In the genomic region with DNA sequence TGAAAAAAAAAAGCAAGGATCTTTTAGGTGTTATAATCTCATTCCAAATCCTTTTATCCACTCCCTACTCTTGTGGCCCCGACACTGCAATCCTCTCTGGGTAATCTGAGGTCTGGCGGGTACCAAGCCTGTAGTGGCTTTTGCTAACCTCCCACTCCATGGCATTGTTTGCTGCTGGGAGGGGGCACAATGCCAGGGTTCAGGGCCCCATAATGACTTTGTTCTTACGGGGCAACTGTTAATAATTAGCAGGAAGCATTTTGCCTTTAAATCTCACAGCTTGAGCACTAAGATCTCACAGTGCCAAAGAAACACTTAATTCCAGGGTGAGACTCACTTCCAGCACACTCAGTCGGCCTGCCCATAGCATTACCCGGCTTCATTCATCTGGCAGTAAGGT, we compare ENCODE assay signal across 17 mouse cellular contexts.
"Had no signal": no experiment of that assay in that cellular context is flagged by ENCODE, and none has a peak within 500 bp of the region (broad histone marks: within the 10 kb centered on the region; RNA-seq: fewer than 3 reads in every experiment).

No protein-coding gene starts in this region.

- H3K36me3 ChIP-seq: liver, embryonic 15.5 days; midbrain, embryonic 15.5 days; stomach, embryonic 15.5 days had no signal

- H3K4me2 ChIP-seq: intestine, embryonic 15.5 days; limb, embryonic 13.5 days; liver, embryonic 11.5 days; liver, embryonic 15.5 days; midbrain, embryonic 11.5 days; midbrain, embryonic 15.5 days; neural tube, embryonic 12.5 days; stomach, embryonic 15.5 days had no signal

- H3K4me1 ChIP-seq: stomach, embryonic 15.5 days had no signal

- H3K9ac ChIP-seq: intestine, embryonic 15.5 days; limb, embryonic 13.5 days; liver, embryonic 15.5 days; midbrain, embryonic 15.5 days; neural tube, embryonic 12.5 days; stomach, embryonic 15.5 days had no signal

- DNase-seq: layer of hippocampus, adult 9-11 months; layer of hippocampus, postnatal 36 days; lung, adult 2 months; lung, postnatal 14 days; right cerebral cortex, postnatal 14 days; thymus, adult 2 months; thymus, postnatal 25 days had no signal

- H3K9me3 ChIP-seq: intestine, embryonic 15.5 days; liver, embryonic 15.5 days; megakaryocyte, embryonic 14.5 days; midbrain, embryonic 15.5 days; stomach, embryonic 15.5 days had no signal

- H3K27ac ChIP-seq: intestine, embryonic 15.5 days; limb, embryonic 13.5 days; liver, embryonic 15.5 days; macrophage; midbrain, embryonic 15.5 days; neural tube, embryonic 12.5 days; stomach, embryonic 15.5 days had no signal

- ATAC-seq: intestine, embryonic 15.5 days; midbrain, embryonic 15.5 days had no signal

- H3K27me3 ChIP-seq: intestine, embryonic 15.5 days; limb, embryonic 13.5 days; liver, embryonic 15.5 days; megakaryocyte, embryonic 14.5 days; midbrain, embryonic 15.5 days; neural tube, embryonic 12.5 days; stomach, embryonic 15.5 days had no signal

- H3K4me3 ChIP-seq: intestine, embryonic 15.5 days; limb, embryonic 13.5 days; liver, embryonic 15.5 days; megakaryocyte, embryonic 14.5 days; midbrain, embryonic 15.5 days; neural tube, embryonic 12.5 days; stomach, embryonic 15.5 days had no signal
